Mouse (Mus musculus) G1E (cell line): ENCODE measurements around the gene Zfp296.

Experiments
- CTCF ChIP-seq: IDR thresholded peaks from 2 replicates; pipeline ENCODE4 v1.5.1; 2012; ENCODE audit warnings: low read depth, low read length, inconsistent platforms, mixed read lengths
- GATA1 ChIP-seq: IDR thresholded peaks from 2 replicates; pipeline ENCODE4 v1.6.1; 2012; ENCODE audit warnings: borderline replicate concordance, low read length, inconsistent platforms, mixed read lengths
- GATA2 ChIP-seq: IDR thresholded peaks from 2 replicates; pipeline ENCODE4 v1.6.1; 2012; ENCODE audit warnings: low read depth, low read length, inconsistent platforms, borderline replicate concordance
- POLR2AphosphoS5 ChIP-seq: IDR thresholded peaks from 2 replicates; pipeline ENCODE4 v1.6.1; 2012; ENCODE audit warnings: low read depth, low read length, inconsistent platforms; ENCODE audit not compliant: insufficient replicate concordance
- TAL1 ChIP-seq: conservative IDR thresholded peaks from 2 replicates; pipeline ENCODE4 v1.6.1; 2012; ENCODE audit warnings: low read depth, low read length, inconsistent platforms, mixed read lengths

- TF ChIP-seq CTCF (peak; percentile 32), GATA1 (no peak), TAL1 (no peak), GATA2 (no peak), POLR2AphosphoS5 (no peak)
Observed at GRCm38 (mm10) chr7:19558965-19559364, 18.1 kb upstream of the Zfp296 start.
